Mouse (Mus musculus) liver, embryonic 16.5 days (tissue): ENCODE results near the gene Comt. TPM values are rescaled to one million over a fixed set of nuclear protein-coding genes. Genes with fewer than 3 reads are reported as not detected.

Experiments
- ATAC-seq: fragments of 200-750 bp; cut with Nextera tagmentation; 2 replicates; pipeline ENCODE4 v1.8.0; 2017; ENCODE audit warnings: low read depth, mild to moderate bottlenecking, moderate number of reproducible peaks, moderate library complexity
- H3K27ac ChIP-seq: fragments of 300-500 bp; sonication (generic); 2 replicates; pipeline ENCODE4 v1.5.1; 2014; ENCODE audit warnings: mild to moderate bottlenecking, low read length
- H3K27me3 ChIP-seq: fragments of 300-500 bp; sonication (generic); 2 replicates; pipeline ENCODE4 v1.6.1; 2014; ENCODE audit warnings: low read depth, low read length, mixed read lengths; ENCODE audit not compliant: control insufficient read depth, insufficient read depth
- H3K36me3 ChIP-seq: fragments of 300-500 bp; sonication (generic); 2 replicates; pipeline ENCODE4 v1.6.1; 2014; ENCODE audit warnings: mild to moderate bottlenecking; ENCODE audit not compliant: control insufficient read depth, insufficient read depth
- H3K4me1 ChIP-seq: fragments of 300-500 bp; sonication (generic); 2 replicates; pipeline ENCODE4 v1.6.1; 2014; ENCODE audit warnings: low read depth, low read length, mixed read lengths; ENCODE audit not compliant: control insufficient read depth
- H3K4me2 ChIP-seq: fragments of 300-500 bp; sonication (generic); 2 replicates; pipeline ENCODE4 v1.6.1; 2014; ENCODE audit warnings: low read depth, low read length, mixed read lengths
- H3K4me3 ChIP-seq: fragments of 300-500 bp; sonication (generic); 2 replicates; pipeline ENCODE4 v1.5.1; 2014; ENCODE audit warnings: low read depth, mild to moderate bottlenecking, low read length
- H3K9ac ChIP-seq: fragments of 300-500 bp; sonication (generic); 2 replicates; pipeline ENCODE4 v1.6.1; 2014; ENCODE audit warnings: low read depth, low read length
- H3K9me3 ChIP-seq: fragments of 300-500 bp; sonication (generic); replicated peaks from 2 replicates; pipeline ENCODE4 v1.6.1; 2016; ENCODE audit warnings: low read length; ENCODE audit not compliant: control insufficient read depth
- WGBS: fragments of 180-500 bp; shearing (Covaris S2); extraction: QIAGEN DNeasy Blood & Tissue Kit; methylation state at CpG from one replicate; pipeline ENCODE4 v1.1.7; 2014; ENCODE audit not compliant: insufficient replicate concordance; 5-methylcytosine and 5-hydroxymethylcytosine counted together
- polyA plus RNA-seq: library from polyadenylated mRNA; unstranded; fragments of >200 nt; fragmentation: Nextera tagmentation; extraction: Ambion mirVana; gene quantifications from 2 replicates; pipeline ENCODE4 v1.2.1, GENCODE M21; 2015

Gene Comt
- polyA plus RNA-seq, 1 experiment from 2014 or later: 85.1 TPM

- WGBS: 82% methylated on average over 27 of the region's 27 CpGs
- H3K4me2 ChIP-seq: no peak overlapping the region
- no peak overlapping the region for H3K4me3 ChIP-seq
- ATAC-seq: no peak
- no peak overlapping the region for H3K27ac ChIP-seq
- H3K27me3 ChIP-seq: no peaks in the 10 kb centered on the region
- no peaks in the 10 kb centered on the region for H3K36me3 ChIP-seq
- H3K9ac ChIP-seq: no peak overlapping the region
- H3K4me1 ChIP-seq: peaks cover 27% of the 10 kb centered on the region
- no peaks in the 10 kb centered on the region for H3K9me3 ChIP-seq
Measured at GRCm38 (mm10) chr16:18396791-18397621, 29.6 kb downstream of the Comt start.

DNA sequence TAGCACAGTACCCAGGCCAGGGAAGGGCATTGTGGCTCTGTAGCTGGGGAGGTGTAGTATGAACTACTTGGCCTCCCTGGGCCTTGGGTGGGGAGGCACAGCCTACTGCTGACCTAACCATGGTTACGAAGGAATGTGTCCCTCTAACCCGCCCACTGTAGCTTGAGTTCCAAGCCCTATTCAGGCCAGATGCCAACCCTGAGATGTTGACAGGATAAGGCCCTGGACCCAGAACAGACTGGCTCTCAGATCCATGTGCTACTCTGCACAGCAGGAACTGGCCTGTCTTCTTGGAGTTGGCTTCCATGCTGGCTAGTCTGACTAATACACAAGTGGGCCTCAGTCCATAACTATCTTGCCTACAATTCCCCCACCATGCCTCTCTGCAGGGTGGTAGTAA lies 30.5 kb downstream of the Comt start:
- Histone ChIP-seq H3K4me1 (peaks cover 35% of the 10 kb centered on the region), H3K4me3 (no peak overlapping the region), H3K36me3 (no peaks in the 10 kb centered on the region), H3K27ac (no peak overlapping the region), H3K9ac (no peak overlapping the region), H3K4me2 (no peak overlapping the region), H3K9me3 (no peaks in the 10 kb centered on the region), H3K27me3 (no peaks in the 10 kb centered on the region)
- 65% methylated on average over 2 of the region's 2 CpGs for WGBS
- no peak for ATAC-seq

DNA sequence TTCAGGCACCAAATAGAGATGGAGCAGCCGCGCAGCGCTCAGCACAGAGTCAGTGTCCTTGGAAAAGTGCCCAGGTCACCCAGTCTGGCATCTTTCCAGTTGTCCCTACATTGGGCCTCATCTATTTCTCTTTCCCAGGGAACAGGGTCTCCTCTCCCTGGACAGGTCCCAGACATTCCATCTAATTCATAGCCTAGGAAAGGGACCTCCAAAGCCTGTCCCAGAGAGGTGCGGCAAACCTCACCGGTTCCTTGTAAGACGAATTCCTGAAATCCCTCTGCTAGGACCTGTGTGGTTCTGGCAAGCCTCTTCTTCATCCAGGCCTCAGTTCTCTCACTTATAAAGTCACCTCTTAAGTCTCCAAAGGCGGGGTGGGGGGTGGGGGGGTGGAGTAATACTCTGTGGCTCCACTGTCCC lies 31.0 kb downstream of the Comt start:
- peaks cover 38% of the 10 kb centered on the region for H3K4me1 ChIP-seq
- no peak for ATAC-seq
- no peak overlapping the region for H3K27ac ChIP-seq

DNA sequence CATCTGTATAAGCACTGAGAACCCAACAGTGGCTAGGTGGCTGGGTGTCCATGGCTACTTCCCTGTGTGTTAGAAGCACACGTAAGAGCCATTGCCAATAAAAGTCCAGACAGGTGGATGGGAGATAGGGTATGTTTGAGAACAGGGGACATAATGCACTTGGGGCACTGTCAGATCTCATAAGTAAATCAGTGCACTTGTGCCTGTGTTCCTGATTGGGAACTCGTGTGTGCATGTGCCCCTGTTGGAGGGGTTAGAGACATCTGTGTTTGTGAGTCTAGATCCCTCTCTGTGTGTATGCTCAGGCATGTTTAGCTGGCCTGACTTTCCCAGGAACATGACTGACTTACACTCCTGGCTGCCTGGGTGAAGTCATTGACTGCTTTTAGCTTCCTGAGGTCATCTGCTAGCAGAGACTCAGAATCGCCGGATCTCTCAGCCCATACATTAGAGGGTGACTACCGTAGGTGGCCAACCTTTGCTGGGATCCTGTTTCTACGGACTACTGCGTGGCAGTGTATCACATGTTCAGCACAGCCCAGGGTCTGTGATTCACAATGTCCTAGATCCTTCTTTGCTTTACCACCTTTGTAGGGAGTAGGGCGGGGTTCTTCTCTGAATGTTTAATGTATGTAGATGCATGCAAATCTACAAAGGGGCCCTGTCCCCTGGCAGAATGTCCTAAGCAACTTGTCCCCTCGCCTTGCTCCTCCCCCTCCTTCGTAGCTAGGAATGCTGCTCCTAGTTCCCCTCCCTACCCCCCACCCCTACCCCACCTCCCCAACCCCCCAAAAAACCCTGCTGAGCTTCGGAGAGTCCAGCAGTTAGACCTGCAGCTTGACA lies 31.7 kb downstream of the Comt start:
- 58% methylated on average over 11 of the region's 11 CpGs for WGBS
- no peak overlapping the region for H3K4me3 ChIP-seq
- no peaks in the 10 kb centered on the region for H3K36me3 ChIP-seq
- H3K4me2 ChIP-seq: no peak overlapping the region
- no peak overlapping the region for H3K27ac ChIP-seq
- no peak for ATAC-seq
- no peak overlapping the region for H3K9ac ChIP-seq
- peaks cover 38% of the 10 kb centered on the region for H3K4me1 ChIP-seq
- H3K9me3 ChIP-seq: no peaks in the 10 kb centered on the region
- no peaks in the 10 kb centered on the region for H3K27me3 ChIP-seq

More for the DNA sequence above, 31.0 kb downstream of the Comt start:
- Histone ChIP-seq H3K9ac (no peak overlapping the region), H3K4me3 (no peak overlapping the region), H3K36me3 (no peaks in the 10 kb centered on the region), H3K4me2 (no peak overlapping the region), H3K27me3 (no peaks in the 10 kb centered on the region), H3K9me3 (no peaks in the 10 kb centered on the region)
- 68% methylated on average over 6 of the region's 7 CpGs for WGBS

GRCm38 (mm10) chr16:18394056-18394455 lies 32.6 kb downstream of the Comt start:
- Histone ChIP-seq H3K36me3 (no peaks in the 10 kb centered on the region), H3K4me3 (no peak overlapping the region), H3K27ac (no peak overlapping the region), H3K4me1 (peaks cover 42% of the 10 kb centered on the region), H3K4me2 (no peak overlapping the region), H3K9ac (no peak overlapping the region), H3K27me3 (no peaks in the 10 kb centered on the region), H3K9me3 (no peaks in the 10 kb centered on the region)
- ATAC-seq: no peak
- WGBS: 61% methylated on average over 3 of the region's 3 CpGs

DNA sequence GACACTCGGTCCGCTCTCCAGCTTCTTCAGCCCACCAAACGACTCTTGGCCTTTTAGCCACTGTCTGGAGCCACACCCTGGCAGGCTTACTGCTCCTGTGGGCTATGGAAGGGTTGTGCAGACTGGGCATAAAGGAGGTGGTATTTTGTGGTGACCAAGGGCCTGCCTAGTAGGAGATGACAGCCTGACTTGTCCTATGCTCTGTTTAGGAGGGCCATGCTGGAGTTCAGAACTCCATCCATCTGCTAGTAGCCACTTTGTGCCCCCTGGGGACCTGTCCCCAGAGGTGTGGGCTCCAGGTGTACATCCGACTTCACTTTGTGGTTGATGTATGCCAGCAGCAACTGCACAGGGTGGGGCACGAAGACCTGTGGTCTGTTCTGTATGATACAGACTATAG lies 33.1 kb downstream of the Comt start:
- ATAC-seq: no peak
- peak overlapping the region; percentile 77 for H3K9ac ChIP-seq
- no peaks in the 10 kb centered on the region for H3K36me3 ChIP-seq
- no peaks in the 10 kb centered on the region for H3K27me3 ChIP-seq
- 36% methylated on average over 5 of the region's 5 CpGs for WGBS
- H3K9me3 ChIP-seq: no peaks in the 10 kb centered on the region
- H3K27ac ChIP-seq: no peak overlapping the region
- peak overlapping the region; percentile 93 for H3K4me2 ChIP-seq
- peak overlapping the region; percentile 78 for H3K4me3 ChIP-seq
- peaks cover 47% of the 10 kb centered on the region for H3K4me1 ChIP-seq

GRCm38 (mm10) chr16:18392469-18393426 lies 33.9 kb downstream of the Comt start:
- Histone ChIP-seq H3K27me3 (no peaks in the 10 kb centered on the region), H3K9ac (peak overlapping the region; percentile 77), H3K4me2 (peak overlapping the region; percentile 93), H3K9me3 (no peaks in the 10 kb centered on the region), H3K4me3 (peak overlapping the region; percentile 78), H3K4me1 (peaks cover 55% of the 10 kb centered on the region), H3K36me3 (no peaks in the 10 kb centered on the region), H3K27ac (peak overlapping the region; percentile 66)
- WGBS: under 1% methylated on average over 63 of the region's 63 CpGs
- ATAC-seq: peak; percentile 90

DNA sequence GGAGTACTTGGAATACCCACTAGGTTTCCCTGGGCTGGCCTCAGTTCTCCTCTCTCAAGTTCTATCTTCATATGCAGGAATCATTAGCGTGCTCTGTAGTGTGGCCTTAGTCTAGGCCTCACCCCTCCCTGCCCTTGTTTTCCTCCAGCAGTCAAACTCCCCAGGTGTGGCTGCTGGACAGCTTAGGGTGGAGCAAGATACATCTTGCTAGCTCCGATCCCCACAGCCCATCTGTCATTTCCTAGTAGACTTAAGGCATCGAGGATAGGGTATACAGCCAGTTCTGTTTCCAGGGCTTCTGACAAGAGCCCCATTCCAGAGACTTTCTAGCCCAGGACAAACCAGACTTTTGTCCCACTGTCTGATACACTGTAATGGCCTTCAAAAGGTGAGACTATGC lies 34.9 kb downstream of the Comt start:
- no peak for ATAC-seq
- H3K4me3 ChIP-seq: no peak overlapping the region
- 62% methylated on average over 3 of the region's 3 CpGs for WGBS
- no peaks in the 10 kb centered on the region for H3K27me3 ChIP-seq
- H3K4me2 ChIP-seq: no peak overlapping the region
- H3K36me3 ChIP-seq: no peaks in the 10 kb centered on the region
- no peak overlapping the region; the same call in 1 of the 2 replicates for H3K27ac ChIP-seq
- no peaks in the 10 kb centered on the region for H3K9me3 ChIP-seq
- H3K4me1 ChIP-seq: peaks cover 66% of the 10 kb centered on the region
- H3K9ac ChIP-seq: peak overlapping the region; percentile 77; the same call in 1 of the 2 replicates
